Mouse (Mus musculus): ENCODE data around the gene Kcnh1.

Gene Kcnh1

GRCm38 (mm10) chr1:192537169-192537568, 346.6 kb downstream of the Kcnh1 start:
- no peak for DNase-seq

- DNase-seq = no peak
Observed at GRCm38 (mm10) chr1:192542093-192542492, 351.5 kb downstream of the Kcnh1 start.

GRCm38 (mm10) chr1:192543686-192544085, 353.1 kb downstream of the Kcnh1 start:
- no peak for DNase-seq

DNA sequence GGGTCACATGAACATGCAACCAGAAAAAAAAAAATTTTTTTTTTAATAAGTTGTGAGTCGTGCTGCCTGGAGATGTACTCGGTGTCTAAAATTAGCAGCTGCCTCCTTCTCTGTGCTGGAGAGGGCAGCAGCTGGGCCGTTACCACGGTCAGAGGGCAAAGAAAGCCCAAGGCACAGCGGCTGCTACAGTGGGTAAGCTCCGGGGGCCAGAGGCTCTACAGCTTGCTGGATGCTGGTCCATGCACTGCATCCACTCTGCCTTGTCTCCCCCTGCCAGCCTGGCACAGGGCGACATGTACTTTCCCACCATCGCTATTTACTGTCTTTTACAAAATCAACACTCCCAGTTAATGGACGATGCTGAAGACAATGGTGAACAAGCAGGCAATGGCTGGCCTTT, 353.5 kb downstream of the Kcnh1 start:
- DNase-seq = no peak

GRCm38 (mm10) chr1:192544901-192545300, 354.3 kb downstream of the Kcnh1 start:
- no peak for DNase-seq

DNA sequence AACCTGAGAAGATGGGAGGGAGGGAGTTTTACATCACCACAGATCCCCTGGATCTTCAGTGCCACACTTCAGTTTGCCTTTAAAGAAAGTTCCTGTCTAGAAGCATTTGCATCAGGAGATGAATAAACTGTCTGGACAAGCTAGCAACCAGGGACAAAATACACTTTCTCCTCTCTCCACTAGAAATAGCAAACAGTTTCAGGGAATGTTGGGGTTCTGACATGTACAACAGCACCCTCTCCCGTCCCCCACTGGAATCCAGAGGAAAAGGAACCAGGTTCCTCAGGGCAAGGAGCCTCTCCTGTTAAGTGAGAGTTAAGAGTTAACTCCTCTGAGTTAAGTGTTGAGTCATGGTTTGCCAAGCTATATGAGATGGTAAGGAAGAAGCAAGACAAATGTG, 356.3 kb downstream of the Kcnh1 start:
- no peak for DNase-seq

- no peak for DNase-seq
Observed at GRCm38 (mm10) chr1:192550561-192550960, 360.0 kb downstream of the Kcnh1 start.

DNA sequence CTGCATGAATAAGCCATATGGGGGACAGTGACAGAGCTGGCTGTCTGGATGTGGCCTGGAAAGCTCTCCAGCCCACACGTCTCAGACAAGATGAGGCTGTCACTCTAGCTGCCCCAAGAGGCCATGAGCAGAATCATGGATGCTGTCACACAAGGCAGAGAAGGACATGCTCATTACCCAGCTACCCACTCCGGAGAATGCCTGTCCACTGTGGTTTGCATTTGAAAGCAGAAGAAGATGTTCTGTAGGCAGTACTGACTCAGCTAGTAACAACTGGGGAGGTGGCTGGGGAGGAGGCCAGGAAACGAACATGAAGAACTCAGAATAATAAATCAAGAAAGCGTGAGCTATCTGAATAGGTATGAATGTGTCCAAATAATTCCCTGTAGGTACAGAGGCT, 364.9 kb downstream of the Kcnh1 start:
- peak; percentile 32 for DNase-seq

DNA sequence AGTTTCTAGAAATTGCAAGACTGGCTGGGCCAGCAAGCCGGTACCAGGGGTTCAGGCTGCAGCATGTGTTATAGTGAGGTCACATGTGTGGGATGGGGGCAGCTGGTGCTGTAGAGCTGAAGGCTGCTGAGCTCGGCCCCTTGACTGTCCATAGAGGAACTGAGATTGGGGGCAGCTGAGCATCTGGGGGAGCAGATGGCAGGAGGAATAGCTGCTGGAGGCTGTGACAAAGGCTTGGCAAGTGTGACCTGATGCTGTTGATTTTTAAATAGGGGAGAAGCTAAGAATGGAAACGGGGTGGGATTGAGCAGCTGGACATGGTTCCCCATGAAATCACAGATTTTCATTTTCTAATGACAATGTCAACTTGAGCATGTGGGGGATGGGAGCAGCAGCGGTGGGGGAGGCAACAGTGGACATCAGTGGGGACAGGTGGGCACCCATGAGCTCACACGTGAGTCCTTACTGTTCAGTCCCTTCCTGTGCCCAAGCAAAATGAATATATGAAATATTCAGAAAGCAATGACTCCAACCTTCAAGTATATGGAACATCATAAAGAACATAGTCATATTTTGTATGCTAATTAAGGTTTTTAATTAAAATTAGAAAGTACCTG, 367.5 kb downstream of the Kcnh1 start:
- DNase-seq = no peak

GRCm38 (mm10) chr1:192559341-192559740, 368.8 kb downstream of the Kcnh1 start:
- DNase-seq = no peak
